Comparison of ENCODE assay signal across 14 mouse cellular contexts in the genomic region with DNA sequence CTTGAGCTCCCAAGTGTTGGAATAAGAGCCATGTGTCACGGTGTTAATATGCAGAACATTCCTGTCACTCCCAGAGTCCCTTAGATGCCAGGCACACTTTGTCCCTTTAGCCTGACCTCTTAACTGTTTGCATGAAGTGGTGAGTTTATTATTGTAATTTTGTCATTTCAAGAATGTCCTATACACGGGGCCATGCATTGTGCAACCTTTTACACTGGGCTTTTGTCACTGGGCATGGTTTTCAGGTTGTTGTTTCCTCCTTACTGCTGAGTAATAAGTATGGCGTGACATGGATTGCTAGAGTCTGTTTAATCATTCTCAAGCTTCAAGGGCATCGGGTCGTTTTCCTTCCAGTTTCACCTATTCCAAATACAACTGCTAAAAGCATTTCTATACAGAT. TPM values are rescaled to one million over a fixed set of nuclear protein-coding genes. Genes with fewer than 3 reads are reported as not detected.
DNase-seq lines count a peak whose midpoint lies in the region; TF ChIP-seq lines count a peak whose summit lies in the region.
"Had no signal": no experiment of that assay in that cellular context is flagged by ENCODE, and none has a peak within 500 bp of the region (broad histone marks: within the 10 kb centered on the region; RNA-seq: fewer than 3 reads in every experiment).

No protein-coding gene starts in this region.

- no peak overlapping the region for H3K4me3 ChIP-seq in lung, adult 2 months (replicated peaks; ENCODE audit: extremely low read depth, low read depth, low read length)
- H3K4me3 ChIP-seq: heart, embryonic 10.5 days; midbrain, embryonic 12.5 days had no signal

- peak; percentile 61 to 78 for DNase-seq in lung, adult 18-20 months
- no peak for DNase-seq in lung, adult 2 months
- DNase-seq in kidney, adult 9 months = peak; percentile 78
- peak; percentile 32 for DNase-seq in lung, postnatal 14 days
- DNase-seq in retina, embryonic 14.5 days (ENCODE audit: low spot score) = no peak
- DNase-seq in urinary bladder, adult 2 months (ENCODE audit: low spot score) = no peak
- DNase-seq in layer of hippocampus, postnatal 25 days (ENCODE audit: extremely low spot score in 1 of 2, low spot score in 1 of 2) = no peak
- DNase-seq: cerebellum, adult 2 months; embryo, embryonic 11 days; heart, postnatal 4 days; left cerebral cortex, postnatal 4 days; lung, embryonic 14.5 days had no signal

- H3K4me1 ChIP-seq in lung, adult 2 months (ENCODE audit: control insufficient read depth, insufficient read depth, low read length) = peaks cover 8% of the 10 kb centered on the region; the same call in 1 of the 2 replicates

- no peak for TF ChIP-seq POLR2A in lung, adult 2 months (IDR thresholded peaks at IDR 0.05; ENCODE audit: borderline replicate concordance, extremely low read depth, low read depth, low read length)

- no peak for TF ChIP-seq CTCF in lung, adult 2 months (IDR thresholded peaks at IDR 0.05; ENCODE audit: insufficient read depth, low read length)

- WGBS in lung, adult 2 months = 38% methylated on average over 5 of the region's 5 CpGs

RNA-seq across cellular contexts. Expression of a gene that starts 19.1 kb away (rescaled TPM):
- polyA plus RNA-seq in lung, adult 2 months (2012; rRNA removed) = 865 and 921 TPM in 2 replicates
- polyA plus RNA-seq in urinary bladder, adult 2 months (2012; rRNA removed) = 83.1 and 85.8 TPM in 2 replicates
- 10 to 100 TPM; 10.3 to 10.6 TPM for total RNA-seq in layer of hippocampus, postnatal 25 days (2021)

RNA-seq across cellular contexts. Expression of a gene that starts 27.0 kb away (rescaled TPM):
- polyA plus RNA-seq in lung, adult 2 months (2012; rRNA removed) = 175 and 210 TPM in 2 replicates
- 242 and 281 TPM in 2 replicates for polyA plus RNA-seq in urinary bladder, adult 2 months (2012; rRNA removed)
- total RNA-seq in layer of hippocampus, postnatal 25 days (2021) = 100 to 1,000 TPM; 253 to 304 TPM

RNA-seq across cellular contexts. Expression of a gene that starts 40.1 kb away (rescaled TPM):
- 10.5 and 14.6 TPM in 2 replicates for polyA plus RNA-seq in lung, adult 2 months (2012; rRNA removed)
- 22.7 and 23.4 TPM in 2 replicates for polyA plus RNA-seq in urinary bladder, adult 2 months (2012; rRNA removed)
- 10 to 100 TPM; 18.8 to 22.3 TPM for total RNA-seq in layer of hippocampus, postnatal 25 days (2021)

Comparison
In these comparisons a context has a peak if more than half of its experiments do, and no peak if none do; other contexts are left out.
1. DNase-seq: peak in lung, adult 18-20 months (2 of 2), kidney, adult 9 months (single experiment) and lung, postnatal 14 days (single experiment); none in lung, adult 2 months (single experiment), retina, embryonic 14.5 days (single experiment), urinary bladder, adult 2 months (single experiment) and layer of hippocampus, postnatal 25 days (0 of 2).